Mouse (Mus musculus) common myeloid progenitor, adult 5-6 weeks (primary cell): ENCODE measurements around the gene Lrrc36. TPM values are rescaled to one million over a fixed set of nuclear protein-coding genes. Genes with fewer than 3 reads are reported as not detected.

Experiments used
- ATAC-seq: replicated peaks from 2 replicates; pipeline ENCODE4 v1.8.0; 2016; ENCODE audit warnings: low read depth, mild to moderate bottlenecking, moderate TSS enrichment, inconsistent platforms; ENCODE audit not compliant: poor library complexity, severe bottlenecking
- total RNA-seq: library from RNA; stranded (forward); fragments of 200-1000, 187-1606 nt; gene quantifications from 2 replicates; pipeline ENCODE4 v1.2.3, GENCODE M21; 2017

Lrrc36 gene
- 0.69 and 1.5 TPM in 2 replicates for total RNA-seq

DNA sequence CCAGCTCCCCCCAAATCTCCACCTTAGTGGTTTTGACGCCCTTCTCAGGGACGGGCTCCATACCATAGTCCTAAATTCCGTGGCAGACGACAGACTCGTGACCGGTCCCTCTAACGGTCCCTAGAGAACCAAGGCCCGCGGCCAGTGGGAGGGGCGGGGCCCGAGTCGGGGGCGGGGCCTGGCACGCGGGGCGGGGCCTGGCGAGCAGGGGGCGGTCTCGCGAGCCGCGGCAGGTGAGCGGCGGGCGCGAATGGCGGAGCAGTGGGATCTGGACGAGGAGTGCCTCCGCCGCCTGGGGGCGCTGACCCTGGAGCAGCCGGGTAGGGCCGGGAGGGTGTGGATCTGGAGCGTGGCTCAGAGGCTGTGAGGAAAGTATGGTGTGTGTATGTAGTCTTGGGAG, at the start of gene Lrrc36, which contains the start of gene Kctd19:
Gene Lrrc36, plus strand, starts transcription at position 181 of the 400 bp plus-strand sequence.
Gene Kctd19, minus strand, starts transcription at position 112 of the 400 bp plus-strand sequence.
- peak; percentile 91 for ATAC-seq

DNA sequence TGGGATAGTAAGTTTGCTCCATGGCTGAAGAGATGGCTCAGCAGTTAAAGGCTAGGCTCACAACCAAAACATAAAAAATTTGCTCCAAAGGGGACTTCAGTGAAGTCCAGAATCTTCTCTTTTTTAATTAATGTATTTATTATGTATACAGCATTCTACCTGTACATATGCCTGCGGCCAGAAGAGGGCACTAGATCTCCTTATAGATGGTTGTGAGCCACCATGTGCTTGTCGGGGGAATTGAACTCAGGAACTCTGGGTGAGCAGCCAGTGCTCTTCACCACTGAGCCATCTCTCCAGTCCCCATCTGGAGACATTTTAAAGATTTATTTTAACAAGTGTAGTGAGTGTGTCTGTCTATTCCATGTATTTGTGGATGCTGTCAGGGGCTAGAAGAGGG, 46.3 kb upstream of the Lrrc36 start:
- no peak for ATAC-seq

- ATAC-seq: no peak
Measured at GRCm38 (mm10) chr8:105372473-105372872, 40.9 kb upstream of the Lrrc36 start.

- ATAC-seq: no peak
Measured at GRCm38 (mm10) chr8:105373032-105373431, 40.3 kb upstream of the Lrrc36 start, which contains the start of gene Plekhg4. TSS of gene Plekhg4 (plus strand) at chr8:105373274.

DNA sequence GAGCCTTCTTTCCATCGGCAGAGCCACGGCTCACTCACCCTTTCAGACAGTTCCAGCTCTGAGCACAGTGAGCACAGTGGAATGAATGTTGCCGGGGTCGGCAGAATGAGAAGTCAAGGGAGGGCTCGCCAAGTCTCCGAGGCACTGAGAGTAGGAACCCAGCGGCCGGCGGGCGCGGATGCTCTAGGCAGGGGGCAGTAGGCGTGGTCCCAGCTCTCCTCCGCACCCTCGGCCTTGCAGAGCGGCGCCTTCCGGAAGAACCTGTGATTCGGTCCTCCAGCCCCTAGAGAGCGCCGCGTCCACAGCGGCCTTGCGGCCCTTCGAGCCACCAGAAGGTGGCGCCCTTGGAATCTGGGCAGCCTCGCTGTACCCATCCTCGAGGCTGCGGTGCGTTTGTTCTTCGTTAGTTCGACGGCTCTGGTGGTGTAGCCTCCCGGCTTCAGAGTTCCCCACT, 38.8 kb upstream of the Lrrc36 start:
- ATAC-seq: peak; percentile 57

GRCm38 (mm10) chr8:105378673-105379072, 34.7 kb upstream of the Lrrc36 start:
- ATAC-seq: 0 out of 2 replicates have a peak, but pooled peaks have one; percentile 5

DNA sequence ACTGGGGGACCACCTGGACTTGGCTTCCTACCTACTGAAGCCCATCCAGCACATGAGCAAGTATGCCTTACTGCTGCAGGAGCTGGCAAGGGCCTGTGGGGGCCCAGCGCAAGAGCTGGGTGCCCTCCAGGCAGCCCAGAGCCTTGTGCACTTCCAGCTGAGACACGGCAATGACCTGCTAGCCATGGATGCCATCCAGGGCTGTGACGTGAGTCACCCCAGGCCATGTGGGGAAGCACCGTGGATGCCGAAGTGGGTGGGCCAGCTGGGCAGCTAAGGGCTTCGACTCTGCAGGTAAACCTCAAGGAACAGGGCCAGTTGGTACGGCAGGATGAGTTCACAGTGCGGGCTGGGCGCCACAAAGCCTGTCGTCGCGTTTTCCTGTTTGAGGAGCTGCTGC, 33.1 kb upstream of the Lrrc36 start:
- ATAC-seq: no peak

DNA sequence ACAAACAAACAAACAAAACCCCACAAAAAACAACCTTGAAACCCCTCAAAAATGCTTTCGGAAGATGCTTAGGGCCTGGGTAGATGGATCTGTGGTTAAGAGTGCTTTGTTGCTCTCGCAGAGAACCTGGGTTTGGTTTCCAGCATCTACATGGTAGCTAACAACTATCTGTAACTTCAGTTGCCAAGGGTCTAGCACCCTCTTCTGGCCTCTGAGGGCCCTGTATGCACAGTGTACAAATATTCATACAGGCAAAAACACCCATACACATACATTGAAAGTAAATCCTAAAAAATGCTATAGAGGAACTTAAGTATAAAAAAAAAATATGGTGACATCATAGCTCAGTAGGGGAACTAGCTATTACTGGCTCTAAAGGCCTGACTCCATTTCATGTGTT, 29.3 kb upstream of the Lrrc36 start:
- ATAC-seq: no peak

DNA sequence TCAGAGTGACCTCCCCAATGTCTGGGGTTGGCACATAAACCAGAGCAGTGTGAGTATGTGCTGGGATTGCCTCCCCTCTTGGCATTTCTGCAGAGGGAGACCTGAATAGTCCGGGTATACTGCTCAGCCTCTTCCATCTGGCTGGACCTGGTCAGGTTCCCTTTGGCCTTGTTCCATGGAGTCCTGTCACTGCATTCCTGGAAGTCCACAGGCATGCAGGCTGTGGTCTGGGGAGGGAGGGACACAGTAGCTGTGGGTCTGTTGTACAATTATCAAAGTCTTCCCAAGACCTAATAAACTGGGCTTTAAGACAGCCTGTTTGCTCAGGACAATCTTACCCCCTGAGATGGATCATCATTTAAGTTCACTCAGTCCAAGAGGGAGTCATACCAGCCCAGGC, 26.2 kb upstream of the Lrrc36 start:
- ATAC-seq: no peak

DNA sequence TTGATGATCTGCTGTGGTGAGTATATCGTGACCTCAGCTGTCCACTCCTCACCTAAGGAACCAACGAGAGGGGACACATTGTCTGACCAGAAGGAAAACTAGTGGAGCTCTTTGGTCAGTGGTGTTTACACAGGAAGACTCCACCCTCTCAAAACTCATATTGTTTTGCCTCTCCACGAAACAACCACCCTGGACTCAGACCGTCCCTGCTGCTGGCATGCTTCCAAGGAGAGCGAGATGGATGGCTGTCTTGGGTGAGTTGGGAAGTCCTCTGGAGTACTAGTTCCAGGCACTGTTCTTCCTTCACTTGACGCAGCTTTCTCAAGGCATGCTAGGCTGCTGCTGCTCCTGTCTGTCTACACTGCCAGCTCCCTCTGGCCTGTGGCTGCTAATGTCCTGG, 24.3 kb upstream of the Lrrc36 start:
- ATAC-seq: no peak

DNA sequence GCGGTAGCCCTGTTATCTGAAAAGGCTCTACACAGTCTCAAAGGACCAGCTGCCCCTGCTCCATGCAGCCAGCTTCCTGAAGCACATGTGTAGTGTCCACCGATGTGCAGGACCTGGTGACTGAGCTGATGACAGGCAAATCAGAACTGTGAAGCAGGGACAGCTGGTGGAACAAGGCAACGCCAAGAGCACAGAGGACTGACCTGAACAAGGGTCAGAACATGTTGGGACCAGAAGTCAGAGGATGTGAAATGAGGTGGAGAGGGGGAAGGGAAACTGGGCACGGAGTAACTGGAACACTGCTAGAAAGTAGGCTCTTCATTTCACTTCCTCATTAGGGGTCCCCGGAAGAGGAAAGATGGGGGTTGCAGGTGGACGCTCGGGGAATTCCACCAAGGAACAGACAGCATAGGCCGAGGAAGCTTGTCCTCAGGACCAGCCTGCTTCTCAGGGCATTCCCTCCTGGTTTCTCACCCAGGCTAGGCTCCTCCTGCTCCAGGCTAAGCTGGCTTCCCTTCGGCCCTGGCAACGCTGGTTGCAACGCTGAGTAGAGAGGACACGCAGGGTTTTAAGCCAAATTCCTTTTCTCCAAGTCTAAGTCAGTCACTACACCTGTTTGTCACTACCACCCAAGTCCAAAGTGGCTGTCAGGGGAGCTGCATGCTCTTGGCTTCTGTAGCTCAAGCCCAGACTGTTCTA, 20.1 kb upstream of the Lrrc36 start:
- peak; percentile 18 for ATAC-seq

GRCm38 (mm10) chr8:105393915-105394314, 19.5 kb upstream of the Lrrc36 start:
- no peak for ATAC-seq

GRCm38 (mm10) chr8:105397747-105398146, 15.6 kb upstream of the Lrrc36 start:
- ATAC-seq: peak; percentile 72

DNA sequence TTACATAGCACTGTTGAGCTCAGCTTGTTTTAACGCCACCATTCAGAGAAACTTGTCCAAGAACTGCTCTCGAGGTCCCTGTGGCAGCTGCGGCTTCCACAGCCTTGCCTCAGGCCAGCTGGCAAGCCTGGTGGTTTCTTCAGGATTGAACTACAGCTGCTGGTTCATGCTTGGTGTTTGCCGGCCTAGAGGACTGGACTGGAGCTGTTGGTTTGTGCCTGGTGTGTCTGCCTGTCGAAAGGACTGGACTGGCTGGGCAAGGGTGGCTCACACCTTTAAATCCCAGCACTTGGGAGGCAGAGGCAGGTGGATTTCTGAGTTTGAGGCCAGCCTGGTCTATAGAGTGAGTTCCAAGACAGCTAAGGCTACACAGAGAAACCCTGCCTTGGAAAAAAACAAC, 13.4 kb upstream of the Lrrc36 start:
- ATAC-seq: no peak

DNA sequence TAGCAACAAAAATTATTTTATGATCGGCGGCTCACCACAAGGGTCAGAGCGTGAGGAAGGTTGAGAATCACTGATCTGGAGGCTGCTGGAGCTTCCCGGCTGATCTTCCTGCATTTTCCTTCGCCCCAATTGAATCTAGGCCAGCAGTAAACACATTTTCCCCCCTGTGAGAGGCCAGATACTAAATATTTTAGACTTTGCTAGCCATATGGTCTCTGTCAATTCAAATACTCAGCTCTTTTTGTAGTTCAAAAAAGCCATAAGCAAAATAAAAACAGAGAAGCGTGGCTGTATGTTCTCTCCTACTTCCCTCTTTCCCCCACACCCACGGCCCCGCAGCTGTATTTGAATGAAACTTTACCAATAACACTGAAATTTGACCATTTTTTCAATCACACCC, 9.9 kb upstream of the Lrrc36 start:
- no peak for ATAC-seq

GRCm38 (mm10) chr8:105404496-105404895, 8.9 kb upstream of the Lrrc36 start:
- ATAC-seq: no peak

GRCm38 (mm10) chr8:105406416-105406815, 7.0 kb upstream of the Lrrc36 start:
- ATAC-seq: no peak

DNA sequence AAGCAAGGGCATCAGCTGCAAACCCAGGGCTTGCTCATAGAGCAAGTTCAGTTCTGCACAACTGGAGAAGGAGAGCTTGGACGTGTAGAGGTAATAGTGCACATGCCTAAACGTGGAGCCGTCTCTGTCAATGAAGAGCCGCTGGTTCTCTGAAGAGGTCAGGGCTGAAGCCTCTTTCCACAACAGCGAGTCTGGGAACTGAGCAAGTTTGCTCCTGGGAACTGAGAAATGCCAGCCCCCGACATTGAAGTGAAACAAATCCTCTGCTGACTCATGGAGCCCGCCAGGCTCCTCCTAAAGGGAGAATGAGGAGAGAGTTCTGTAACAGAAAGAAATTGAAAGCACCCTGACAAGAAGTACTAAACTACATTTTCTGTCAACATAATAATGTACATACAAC, 5.0 kb upstream of the Lrrc36 start:
- ATAC-seq: no peak

GRCm38 (mm10) chr8:105409947-105410346, 3.4 kb upstream of the Lrrc36 start:
- no peak for ATAC-seq

- ATAC-seq: no peak
Measured at GRCm38 (mm10) chr8:105418992-105419391, 5.6 kb downstream of the Lrrc36 start.

GRCm38 (mm10) chr8:105419800-105420199, 6.4 kb downstream of the Lrrc36 start:
- no peak for ATAC-seq

DNA sequence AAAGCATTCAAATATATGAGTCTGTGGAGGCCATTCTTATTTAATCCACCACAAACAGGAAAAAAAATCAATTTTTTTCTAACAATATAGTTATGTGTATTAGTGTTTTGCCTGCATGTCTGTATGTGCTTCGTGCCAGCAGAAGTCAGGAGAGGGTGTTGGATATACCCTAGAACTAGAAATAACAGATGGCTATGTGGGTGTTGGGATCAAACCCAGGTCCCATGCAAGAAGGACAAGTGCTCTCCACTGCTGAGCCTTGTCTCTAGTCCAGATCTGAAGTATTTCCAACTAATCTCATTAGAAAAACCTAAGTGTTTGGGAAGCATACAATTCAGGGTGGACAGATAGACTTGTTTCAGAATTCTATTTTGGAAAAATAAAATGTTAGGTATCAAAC, 8.6 kb downstream of the Lrrc36 start:
- ATAC-seq: no peak
